In the genomic region with DNA sequence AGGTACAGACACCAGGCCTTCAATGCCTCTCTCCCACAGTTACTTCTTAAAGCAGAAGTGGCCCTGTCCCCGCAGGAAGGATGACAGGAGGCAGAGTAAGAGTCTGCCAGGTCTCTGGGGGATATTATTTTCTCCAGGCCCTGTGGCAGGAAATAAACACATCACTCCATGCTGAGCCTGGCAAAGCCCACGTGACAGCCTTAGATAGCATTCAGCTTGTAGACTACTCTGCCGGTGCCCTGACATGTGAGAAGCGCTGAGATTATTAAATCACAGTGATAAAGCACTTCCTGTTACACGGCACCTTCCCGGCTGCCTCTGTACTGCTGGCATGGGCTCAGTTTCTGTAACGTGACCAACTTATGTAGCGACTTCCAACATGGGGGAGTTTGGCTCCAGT, we compare ENCODE assay signal across 12 mouse cellular contexts.
DNase-seq lines count a peak whose midpoint lies in the region; ATAC-seq and TF ChIP-seq lines count a peak whose summit lies in the region.
"Had no signal": no experiment of that assay in that cellular context is flagged by ENCODE, and none has a peak within 500 bp of the region (broad histone marks: within the 10 kb centered on the region; RNA-seq: fewer than 3 reads in every experiment).

No protein-coding gene starts in this region.

- no peak overlapping the region for H3K4me3 ChIP-seq in left cerebral cortex, adult 2 months

- peak; percentile 8 for DNase-seq in adrenal gland, adult 8-10 months
- no peak for DNase-seq in adrenal gland, postnatal 4 days (ENCODE audit: low spot score in 2 of 2)
- peak; percentile 29 for DNase-seq in left cerebral cortex, adult 11 months (ENCODE audit: low spot score)
- DNase-seq in left cerebral cortex, adult 2 months (ENCODE audit: extremely low spot score in 1 of 2, low spot score in 2 of 2), result no peak
- DNase-seq in kidney, postnatal 36 days, result peak; percentile 4 to 13
- no peak for DNase-seq in layer of hippocampus, adult 11-12 months (ENCODE audit: low spot score)
- DNase-seq in gastrocnemius, postnatal 4 days (ENCODE audit: low spot score in 2 of 2), result no peak
- DNase-seq: cerebellum, adult 2 months; thymus, postnatal 14 days had no signal

- H3K27ac ChIP-seq in left cerebral cortex, adult 2 months, result no peak overlapping the region
- H3K27ac ChIP-seq: macrophage had no signal

- intact Hi-C loops in left cerebral cortex, adult 2 months (cut with DNase I), result no loop called here

- TF ChIP-seq CTCF in left cerebral cortex, adult 2 months (IDR thresholded peaks at IDR 0.05), result no peak

- peak; percentile 47 for ATAC-seq in common myeloid progenitor, adult 5-6 weeks (replicated peaks; ENCODE audit: low read depth, poor library complexity, severe bottlenecking)
- ATAC-seq: Patski had no signal

Comparison
In these comparisons a context has a peak if more than half of its experiments do, and no peak if none do; other contexts are left out.
1. DNase-seq: peak in adrenal gland, adult 8-10 months (single experiment), left cerebral cortex, adult 11 months (single experiment) and kidney, postnatal 36 days (2 of 2); none in adrenal gland, postnatal 4 days (0 of 2), left cerebral cortex, adult 2 months (0 of 2), layer of hippocampus, adult 11-12 months (single experiment) and gastrocnemius, postnatal 4 days (0 of 2).